Mouse (Mus musculus) MEL (cell line): ENCODE data around the gene Vipas39. TPM values are rescaled to one million over a fixed set of nuclear protein-coding genes. Genes with fewer than 3 reads are reported as not detected.
A peak's percentile ranks its signal among the peaks of the same experiment; 100 is the strongest.
"Not testable (repeated sequence)": the region's sequence is repeated elsewhere in the genome, so short reads cannot be mapped to it uniquely, and the experiment has no call there.

Source experiments
- DNase-seq: peaks from one replicate; pipeline ENCODE4 v3.0.0; 2011; ENCODE audit warnings: low read depth, low spot score
- H3K27ac ChIP-seq: 2 replicates; pipeline ENCODE4 v1.5.1; 2012; ENCODE audit warnings: low read depth, mild to moderate bottlenecking, control low read depth, low read length, moderate library complexity; ENCODE audit not compliant: control insufficient read depth
- H3K27me3 ChIP-seq, 2 experiments: fragments of 150-350 bp in 1 of 2; sonication (generic) in 1 of 2; 2 replicates each; pipeline ENCODE4 v1.6.1; 2012; ENCODE audit warnings: low read length in 2 of 2, mild to moderate bottlenecking in 2 of 2, improper control_type of control experiment in 1 of 2, moderate library complexity in 1 of 2; ENCODE audit not compliant: insufficient read depth in 2 of 2, control insufficient read depth in 1 of 2
- H3K36me3 ChIP-seq, 2 experiments: 2 replicates each; pipeline ENCODE4 v1.6.1; 2012 to 2014; ENCODE audit warnings: low read length in 2 of 2, improper control_type of control experiment in 1 of 2, inconsistent platforms in 1 of 2, mild to moderate bottlenecking in 1 of 2; ENCODE audit not compliant: insufficient read depth in 2 of 2, control insufficient read depth in 1 of 2
- H3K4me1 ChIP-seq, 2 experiments: fragments of 150-350 bp in 1 of 2; sonication (generic) in 1 of 2; 2 replicates each; pipeline ENCODE4 v1.6.1; 2012; ENCODE audit warnings: low read length in 2 of 2, improper control_type of control experiment in 1 of 2, mild to moderate bottlenecking in 1 of 2; ENCODE audit not compliant: insufficient read depth in 2 of 2, control insufficient read depth in 1 of 2
- H3K4me3 ChIP-seq, 2 experiments: fragments of 150-350 bp in 1 of 2; sonication (generic) in 1 of 2; 2 replicates each; pipeline ENCODE4 v1.5.1; 2012; ENCODE audit warnings: low read depth in 2 of 2, low read length in 2 of 2, mild to moderate bottlenecking in 2 of 2, moderate library complexity in 2 of 2, control low read depth in 1 of 2, improper control_type of control experiment in 1 of 2; ENCODE audit not compliant: control insufficient read depth in 1 of 2, insufficient read depth in 1 of 2
- H3K79me2 ChIP-seq: 2 replicates; pipeline ENCODE4 v1.6.1; 2012; ENCODE audit warnings: mild to moderate bottlenecking, low read length, moderate library complexity; ENCODE audit not compliant: control insufficient read depth, poor library complexity, insufficient read depth
- H3K9ac ChIP-seq: 2 replicates; pipeline ENCODE4 v1.6.1; 2012; ENCODE audit warnings: low read depth, mild to moderate bottlenecking, control low read depth, low read length, moderate library complexity; ENCODE audit not compliant: control insufficient read depth, poor library complexity, severe bottlenecking
- H3K9me3 ChIP-seq: fragments of 150-350 bp; sonication (generic); replicated peaks from 2 replicates; pipeline ENCODE4 v1.6.1; 2012; ENCODE audit warnings: mild to moderate bottlenecking, low read length, improper control_type of control experiment, moderate library complexity; ENCODE audit not compliant: insufficient read depth
- CHD2 ChIP-seq: IDR thresholded peaks from 2 replicates; pipeline ENCODE4 v1.6.1; 2011; ENCODE audit warnings: low read length, improper control_type of control experiment
- ELF1 ChIP-seq: IDR thresholded peaks from 2 replicates; pipeline ENCODE4 v1.6.1; 2014; ENCODE audit warnings: low read depth, mild to moderate bottlenecking, inconsistent platforms, low read length, improper control_type of control experiment, moderate library complexity
- GABPA ChIP-seq: IDR thresholded peaks from 2 replicates; pipeline ENCODE4 v1.6.1; 2012; ENCODE audit warnings: low read depth, mild to moderate bottlenecking, inconsistent platforms, low read length, improper control_type of control experiment, moderate library complexity
- JUND ChIP-seq: IDR thresholded peaks from 2 replicates; pipeline ENCODE4 v1.6.1; 2011; ENCODE audit warnings: low read depth, mild to moderate bottlenecking, improper control_type of control experiment, low read length
- MYC ChIP-seq: IDR thresholded peaks from 2 replicates; pipeline ENCODE4 v1.6.1; 2011; ENCODE audit warnings: low read depth, mild to moderate bottlenecking, low read length, improper control_type of control experiment, moderate library complexity
- NELFE ChIP-seq: IDR thresholded peaks from 2 replicates; pipeline ENCODE4 v1.6.1; 2011; ENCODE audit warnings: low read depth, low read length, improper control_type of control experiment
- NRF1 ChIP-seq: IDR thresholded peaks from 2 replicates; pipeline ENCODE4 v1.6.1; 2014; ENCODE audit warnings: low read depth, mild to moderate bottlenecking, inconsistent platforms, low read length, improper control_type of control experiment, moderate library complexity; ENCODE audit not compliant: poor library complexity, insufficient read depth, severe bottlenecking
- SMC3 ChIP-seq: IDR thresholded peaks from 2 replicates; pipeline ENCODE4 v1.6.1; 2011; ENCODE audit warnings: low read depth, low read length, improper control_type of control experiment
- USF1 ChIP-seq: IDR thresholded peaks from 2 replicates; pipeline ENCODE4 v1.6.1; 2014; ENCODE audit warnings: low read depth, mild to moderate bottlenecking, inconsistent platforms, low read length, improper control_type of control experiment, moderate library complexity
- ZKSCAN1 ChIP-seq: IDR thresholded peaks from 2 replicates; pipeline ENCODE4 v1.6.1; 2012; ENCODE audit warnings: low read depth, mild to moderate bottlenecking, inconsistent platforms, low read length, improper control_type of control experiment, moderate library complexity
- ZMIZ1 ChIP-seq: IDR thresholded peaks from 2 replicates; pipeline ENCODE4 v1.6.1; 2012; ENCODE audit warnings: low read depth, mild to moderate bottlenecking, inconsistent platforms, low read length, improper control_type of control experiment, moderate library complexity
- polyA plus RNA-seq, 2 experiments: library from polyadenylated mRNA; stranded (reverse) in 1 of 2; unstranded in 1 of 2; fragments of >175 nt in 1 of 2; fragments of >200 nt in 1 of 2; gene quantifications; 2 replicates each; pipeline versions ENCODE4 v1.2.1 to v1.2.4; 2012; ENCODE audit warnings: low replicate concordance in 2 of 2, low read depth in 1 of 2; ENCODE audit not compliant: insufficient read length in 2 of 2, insufficient read depth in 1 of 2, missing spikeins in 1 of 2
- total RNA-seq: library from RNA; depleted of rRNA; stranded (reverse); fragments of 300-350 nt; gene quantifications from 2 replicates; pipeline ENCODE4 v1.2.3, GENCODE M21; 2012

Gene Vipas39
- total and polyA plus RNA-seq, 3 experiments: 19.7 to 23.0 TPM; not detected in 1

GRCm38 (mm10) chr12:87266108-87266826, at the start of gene Vipas39, which contains the start of gene Ahsa1 (continued):
- TF ChIP-seq ELF1 (peak; percentile 89), ZKSCAN1 (no peak), USF1 (no peak), NELFE (peak; percentile 97)

- Histone ChIP-seq H3K9me3 (no peaks in the 10 kb centered on the region), H3K36me3 (peaks cover 0 to 6% of the 10 kb centered on the region in 2 experiments; a peak in 2 of 4 replicates), H3K27me3 (no peaks in the 10 kb centered on the region), H3K4me1 (no peaks in the 10 kb centered on the region), H3K4me3 (no peak overlapping the region), H3K27ac (no peak overlapping the region), H3K79me2 (no peaks in the 10 kb centered on the region)
- no peak for DNase-seq
- TF ChIP-seq JUND (no peak), ELF1 (no peak), ZMIZ1 (no peak), GABPA (no peak), SMC3 (no peak), MYC (no peak), NRF1 (no peak), CHD2 (no peak)
- TF ChIP-seq, all 39 proteins: peak for 0
- H3K9ac ChIP-seq: no peak overlapping the region
Observed at GRCm38 (mm10) chr12:87313098-87313497, 47.0 kb upstream of the Vipas39 start.

GRCm38 (mm10) chr12:87306584-87306844, 40.5 kb upstream of the Vipas39 start:
- not testable (repeated sequence) for H3K79me2 ChIP-seq, H3K27me3 ChIP-seq, H3K4me3 ChIP-seq, DNase-seq, H3K4me1 ChIP-seq, H3K9me3 ChIP-seq, H3K27ac ChIP-seq, H3K36me3 ChIP-seq, H3K9ac ChIP-seq
